Mouse (Mus musculus): ENCODE measurements around the gene Cmss1. TPM values are rescaled to one million over a fixed set of nuclear protein-coding genes. Genes with fewer than 3 reads are reported as not detected.
A peak's percentile ranks its signal among the peaks of the same experiment; 100 is the strongest.

The Cmss1 gene
- polyA plus RNA-seq, 1 experiment, result 14.1 TPM

- Histone ChIP-seq H3K9me3 (replicated peaks; ENCODE audit: control insufficient read depth, insufficient read depth, low read length, poor library complexity, severe bottlenecking) (no peaks in the 10 kb centered on the region), H3K4me1 (ENCODE audit: control insufficient read depth, insufficient read depth, low read length) (no peaks in the 10 kb centered on the region), H3K9ac (ENCODE audit: low read depth, poor library complexity, severe bottlenecking) (no peak overlapping the region), H3K27ac (ENCODE audit: insufficient read depth, low read length) (no peak overlapping the region), H3K27me3 (ENCODE audit: control insufficient read depth, insufficient read depth, low read length, poor library complexity, severe bottlenecking) (no peaks in the 10 kb centered on the region), H3K36me3 (ENCODE audit: control insufficient read depth, insufficient read depth, low read length, poor library complexity, severe bottlenecking) (no peaks in the 10 kb centered on the region), H3K4me3 (ENCODE audit: low read depth, low read length) (no peak overlapping the region)
- TF ChIP-seq CTCF (IDR thresholded peaks at IDR 0.05; ENCODE audit: low read depth, low read length), result no peak
- TF ChIP-seq POLR2A (IDR thresholded peaks at IDR 0.05; ENCODE audit: insufficient read depth, low read length), result no peak
- TF ChIP-seq EP300 (IDR thresholded peaks at IDR 0.05; ENCODE audit: insufficient read depth, low read depth, low read length), result no peak
These were observed 203.8 kb downstream of the Cmss1 start for GRCm38 (mm10) chr16:57402910-57403309.

GRCm38 (mm10) chr16:57401702-57402101 lies 205.0 kb downstream of the Cmss1 start:
- Histone ChIP-seq H3K9me3 (replicated peaks; ENCODE audit: control insufficient read depth, insufficient read depth, low read length, poor library complexity, severe bottlenecking) (no peaks in the 10 kb centered on the region), H3K4me3 (ENCODE audit: low read depth, low read length) (no peak overlapping the region), H3K4me1 (ENCODE audit: control insufficient read depth, insufficient read depth, low read length) (no peaks in the 10 kb centered on the region), H3K36me3 (ENCODE audit: control insufficient read depth, insufficient read depth, low read length, poor library complexity, severe bottlenecking) (no peaks in the 10 kb centered on the region), H3K27ac (ENCODE audit: insufficient read depth, low read length) (no peak overlapping the region), H3K27me3 (ENCODE audit: control insufficient read depth, insufficient read depth, low read length, poor library complexity, severe bottlenecking) (no peaks in the 10 kb centered on the region), H3K9ac (ENCODE audit: low read depth, poor library complexity, severe bottlenecking) (no peak overlapping the region)
- TF ChIP-seq CTCF (IDR thresholded peaks at IDR 0.05; ENCODE audit: low read depth, low read length), result no peak
- no peak for TF ChIP-seq POLR2A (IDR thresholded peaks at IDR 0.05; ENCODE audit: insufficient read depth, low read length)
- TF ChIP-seq EP300 (IDR thresholded peaks at IDR 0.05; ENCODE audit: insufficient read depth, low read depth, low read length), result no peak

- no peak for TF ChIP-seq CTCF (IDR thresholded peaks at IDR 0.05; ENCODE audit: low read depth, low read length)
- H3K27me3 ChIP-seq (ENCODE audit: control insufficient read depth, insufficient read depth, low read length, poor library complexity, severe bottlenecking), result no peaks in the 10 kb centered on the region
- no peak overlapping the region for H3K4me3 ChIP-seq (ENCODE audit: low read depth, low read length)
- no peak overlapping the region for H3K27ac ChIP-seq (ENCODE audit: insufficient read depth, low read length)
- no peaks in the 10 kb centered on the region for H3K36me3 ChIP-seq (ENCODE audit: control insufficient read depth, insufficient read depth, low read length, poor library complexity, severe bottlenecking)
- no peaks in the 10 kb centered on the region for H3K4me1 ChIP-seq (ENCODE audit: control insufficient read depth, insufficient read depth, low read length)
- H3K9ac ChIP-seq (ENCODE audit: low read depth, poor library complexity, severe bottlenecking), result no peak overlapping the region
- no peaks in the 10 kb centered on the region for H3K9me3 ChIP-seq (replicated peaks; ENCODE audit: control insufficient read depth, insufficient read depth, low read length, poor library complexity, severe bottlenecking)
These were observed 207.1 kb downstream of the Cmss1 start for GRCm38 (mm10) chr16:57399566-57399965.

- no peak overlapping the region for H3K27ac ChIP-seq (ENCODE audit: insufficient read depth, low read length)
- no peaks in the 10 kb centered on the region for H3K36me3 ChIP-seq (ENCODE audit: control insufficient read depth, insufficient read depth, low read length, poor library complexity, severe bottlenecking)
- no peak overlapping the region for H3K9ac ChIP-seq (ENCODE audit: low read depth, poor library complexity, severe bottlenecking)
- no peaks in the 10 kb centered on the region for H3K9me3 ChIP-seq (replicated peaks; ENCODE audit: control insufficient read depth, insufficient read depth, low read length, poor library complexity, severe bottlenecking)
- no peaks in the 10 kb centered on the region for H3K4me1 ChIP-seq (ENCODE audit: control insufficient read depth, insufficient read depth, low read length)
- TF ChIP-seq POLR2A (IDR thresholded peaks at IDR 0.05; ENCODE audit: insufficient read depth, low read length), result no peak
- TF ChIP-seq CTCF (IDR thresholded peaks at IDR 0.05; ENCODE audit: low read depth, low read length), result peak; percentile 23
- H3K27me3 ChIP-seq (ENCODE audit: control insufficient read depth, insufficient read depth, low read length, poor library complexity, severe bottlenecking), result no peaks in the 10 kb centered on the region
- no peak overlapping the region for H3K4me3 ChIP-seq (ENCODE audit: low read depth, low read length)
These were observed 208.1 kb downstream of the Cmss1 start for GRCm38 (mm10) chr16:57398387-57399214.

GRCm38 (mm10) chr16:57397845-57398244 lies 208.8 kb downstream of the Cmss1 start:
- no peak overlapping the region for H3K9ac ChIP-seq (ENCODE audit: low read depth, poor library complexity, severe bottlenecking)
- no peak overlapping the region for H3K4me3 ChIP-seq (ENCODE audit: low read depth, low read length)
- H3K36me3 ChIP-seq (ENCODE audit: control insufficient read depth, insufficient read depth, low read length, poor library complexity, severe bottlenecking), result no peaks in the 10 kb centered on the region
- TF ChIP-seq CTCF (IDR thresholded peaks at IDR 0.05; ENCODE audit: low read depth, low read length) (no peak), EP300 (IDR thresholded peaks at IDR 0.05; ENCODE audit: insufficient read depth, low read depth, low read length) (no peak), POLR2A (IDR thresholded peaks at IDR 0.05; ENCODE audit: insufficient read depth, low read length) (no peak)
- H3K9me3 ChIP-seq (replicated peaks; ENCODE audit: control insufficient read depth, insufficient read depth, low read length, poor library complexity, severe bottlenecking), result no peaks in the 10 kb centered on the region
- H3K27me3 ChIP-seq (ENCODE audit: control insufficient read depth, insufficient read depth, low read length, poor library complexity, severe bottlenecking), result no peaks in the 10 kb centered on the region
- H3K4me1 ChIP-seq (ENCODE audit: control insufficient read depth, insufficient read depth, low read length), result no peaks in the 10 kb centered on the region
- H3K27ac ChIP-seq (ENCODE audit: insufficient read depth, low read length), result no peak overlapping the region

GRCm38 (mm10) chr16:57396249-57396648 lies 210.4 kb downstream of the Cmss1 start:
- Histone ChIP-seq H3K4me1 (ENCODE audit: control insufficient read depth, insufficient read depth, low read length) (no peaks in the 10 kb centered on the region), H3K4me3 (ENCODE audit: low read depth, low read length) (no peak overlapping the region), H3K9ac (ENCODE audit: low read depth, poor library complexity, severe bottlenecking) (no peak overlapping the region), H3K27me3 (ENCODE audit: control insufficient read depth, insufficient read depth, low read length, poor library complexity, severe bottlenecking) (no peaks in the 10 kb centered on the region), H3K27ac (ENCODE audit: insufficient read depth, low read length) (no peak overlapping the region), H3K9me3 (replicated peaks; ENCODE audit: control insufficient read depth, insufficient read depth, low read length, poor library complexity, severe bottlenecking) (no peaks in the 10 kb centered on the region), H3K36me3 (ENCODE audit: control insufficient read depth, insufficient read depth, low read length, poor library complexity, severe bottlenecking) (no peaks in the 10 kb centered on the region)
- TF ChIP-seq EP300 (IDR thresholded peaks at IDR 0.05; ENCODE audit: insufficient read depth, low read depth, low read length) (no peak), CTCF (IDR thresholded peaks at IDR 0.05; ENCODE audit: low read depth, low read length) (no peak), POLR2A (IDR thresholded peaks at IDR 0.05; ENCODE audit: insufficient read depth, low read length) (no peak)

Measured in ES-Bruce4 (cell line).